Mouse (Mus musculus) right cerebral cortex, postnatal 25 days (tissue): ENCODE measurements around the gene Map3k20.

Experiments
- DNase-seq: peaks from one replicate; pipeline ENCODE4 v3.0.0; 2022

The Map3k20 gene

DNA sequence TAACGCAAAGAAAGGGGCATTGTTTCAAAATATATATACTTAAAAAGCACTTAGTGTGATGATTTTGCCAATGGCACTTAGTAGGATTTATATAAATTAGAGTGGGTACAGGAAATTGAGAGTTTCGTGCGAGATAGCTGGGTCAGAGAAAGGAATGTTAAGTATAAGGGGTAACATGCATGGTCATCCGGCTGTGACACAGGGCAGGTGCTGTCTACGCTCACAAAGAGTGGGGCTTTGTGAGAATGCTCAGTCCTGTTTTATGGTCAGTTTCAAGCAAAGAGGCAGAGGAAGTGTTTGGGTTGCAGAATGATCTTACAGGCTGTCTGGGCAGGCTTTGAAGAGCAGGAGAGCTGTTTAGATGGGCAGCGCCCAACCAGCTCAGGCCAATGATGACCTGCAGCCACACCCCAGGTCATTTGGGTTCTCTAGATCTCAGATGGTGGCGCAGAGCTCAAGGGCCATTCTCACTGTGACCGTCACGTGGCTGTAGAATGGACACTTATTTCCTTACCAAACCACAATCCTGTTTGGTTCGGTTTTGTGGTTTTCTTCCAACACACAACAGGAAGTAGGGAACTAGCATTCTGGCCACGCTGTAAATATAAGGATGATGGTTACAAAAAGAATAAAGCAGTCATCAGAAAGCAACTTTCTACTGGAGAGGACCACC lies 37.4 kb downstream of the Map3k20 start:
- DNase-seq, result no peak

DNA sequence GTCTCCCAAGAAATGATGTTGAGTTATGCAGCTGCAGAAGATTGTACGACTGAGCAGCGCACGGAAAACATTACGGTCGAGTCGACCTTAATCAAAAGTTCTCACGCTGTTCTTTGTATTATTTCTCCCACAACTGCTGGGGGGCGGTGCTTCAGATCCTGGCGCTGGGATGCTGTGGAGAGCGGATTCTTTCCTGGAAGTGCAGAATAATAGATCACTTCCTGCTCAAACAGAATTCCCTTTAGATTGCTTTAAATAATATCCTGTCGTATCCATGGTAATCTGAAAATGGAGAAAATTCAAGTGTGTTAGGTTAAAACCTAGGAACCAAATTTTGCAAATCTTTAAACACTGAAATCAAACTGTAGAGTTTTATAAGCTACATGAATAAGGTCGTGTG lies 39.0 kb downstream of the Map3k20 start:
- no peak for DNase-seq

DNA sequence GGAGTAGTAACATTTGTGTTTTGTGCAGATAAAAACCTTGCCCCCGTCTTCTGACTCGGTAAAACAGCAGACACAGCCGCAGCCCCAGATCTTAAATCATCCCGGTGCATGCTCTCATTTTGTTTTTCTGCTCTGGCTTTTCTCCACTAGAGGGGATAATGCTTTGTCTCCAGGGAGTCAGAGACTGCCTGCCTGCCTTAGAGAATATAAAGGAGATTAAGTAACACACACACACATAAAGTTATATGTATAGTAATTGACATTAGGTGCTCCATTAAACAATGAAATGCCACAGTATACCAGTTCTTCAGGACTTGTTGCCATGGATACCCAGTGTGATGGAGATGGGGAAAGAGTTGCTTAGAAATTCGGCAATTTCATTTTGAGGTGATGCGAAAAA lies 41.1 kb downstream of the Map3k20 start:
- DNase-seq, result no peak

DNA sequence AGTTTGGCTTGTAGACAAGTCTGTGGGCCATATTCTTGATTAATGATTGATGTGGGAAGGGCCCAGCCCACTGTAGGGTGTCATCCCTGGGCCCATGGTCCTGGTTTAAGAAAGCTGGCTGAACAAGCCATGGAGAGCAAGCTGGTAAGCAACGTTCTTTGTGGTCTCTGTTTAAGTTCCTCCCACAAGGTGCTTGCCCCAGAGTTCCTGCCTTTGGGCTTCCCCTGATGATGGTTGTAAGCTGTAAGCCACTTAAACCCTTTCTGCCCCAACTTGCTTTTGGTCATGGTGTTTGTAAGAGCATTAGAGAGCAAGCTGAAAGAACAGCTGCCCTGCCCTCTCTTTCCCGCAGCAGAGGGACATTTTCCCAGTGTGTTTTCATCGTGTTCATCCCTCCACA lies 43.0 kb downstream of the Map3k20 start:
- DNase-seq, result no peak

DNA sequence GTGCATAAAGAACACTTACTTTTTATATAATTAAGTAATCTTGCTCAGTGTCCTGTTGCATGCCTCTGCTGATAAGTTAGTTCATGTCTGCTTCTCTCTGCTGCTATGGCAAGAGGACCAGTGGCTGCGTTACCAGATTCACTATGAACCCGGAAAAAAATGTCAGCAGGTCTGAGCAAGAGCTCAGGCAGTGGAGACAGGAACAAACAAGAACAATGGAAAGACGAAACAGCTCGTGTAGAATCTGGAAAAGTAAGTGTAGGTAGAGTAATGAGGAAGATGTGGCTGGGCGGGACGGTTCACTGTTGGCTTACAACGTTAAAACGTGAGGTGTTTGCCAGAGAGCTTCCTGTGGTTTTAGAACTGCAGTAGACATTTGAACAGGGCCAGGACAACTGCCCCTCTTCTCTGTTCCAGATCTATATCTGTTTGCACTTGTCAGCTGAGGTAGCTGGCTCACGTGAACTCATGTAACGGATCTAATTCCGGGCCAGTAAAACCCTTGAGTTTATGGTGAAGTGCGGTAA lies 45.6 kb downstream of the Map3k20 start:
- DNase-seq, result no peak

DNA sequence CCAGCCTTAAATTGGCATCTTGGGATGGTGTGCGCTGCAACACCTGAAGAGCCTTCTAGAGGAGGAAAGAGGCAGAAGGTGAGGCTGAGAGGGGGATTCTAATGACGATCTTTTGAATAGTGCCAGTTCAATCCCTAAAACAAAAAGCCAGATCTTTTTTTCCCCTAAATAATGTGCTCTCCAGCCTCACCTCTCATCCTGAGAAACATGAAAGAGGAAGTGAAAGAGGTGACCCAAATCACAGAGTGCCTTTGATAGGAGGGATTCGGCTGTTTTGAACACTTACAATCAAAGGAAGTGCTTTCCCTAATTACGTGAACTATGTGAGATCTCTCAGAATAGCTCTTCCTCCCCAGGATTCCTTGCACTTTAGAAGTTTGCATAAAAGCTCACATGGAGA lies 46.6 kb downstream of the Map3k20 start:
- no peak for DNase-seq

DNA sequence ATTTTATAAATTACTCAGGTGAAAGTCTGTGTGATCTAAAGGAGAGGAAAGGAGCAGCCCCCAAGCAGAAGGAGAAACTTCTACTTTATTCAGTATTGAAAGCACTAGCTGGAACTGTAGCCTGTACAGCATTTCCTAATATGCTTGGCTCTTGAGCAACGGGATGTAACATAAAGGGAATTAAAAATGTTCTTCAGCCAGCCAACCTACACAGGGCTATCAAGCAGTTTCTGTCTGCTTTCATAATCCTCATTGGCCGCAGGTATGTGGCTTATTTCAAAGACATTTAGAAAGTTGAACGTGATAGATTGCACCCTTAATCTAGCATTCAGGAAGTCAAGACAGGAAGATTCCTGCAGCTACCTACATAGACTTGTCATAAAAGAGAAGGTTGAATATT lies 47.8 kb downstream of the Map3k20 start:
- no peak for DNase-seq

DNA sequence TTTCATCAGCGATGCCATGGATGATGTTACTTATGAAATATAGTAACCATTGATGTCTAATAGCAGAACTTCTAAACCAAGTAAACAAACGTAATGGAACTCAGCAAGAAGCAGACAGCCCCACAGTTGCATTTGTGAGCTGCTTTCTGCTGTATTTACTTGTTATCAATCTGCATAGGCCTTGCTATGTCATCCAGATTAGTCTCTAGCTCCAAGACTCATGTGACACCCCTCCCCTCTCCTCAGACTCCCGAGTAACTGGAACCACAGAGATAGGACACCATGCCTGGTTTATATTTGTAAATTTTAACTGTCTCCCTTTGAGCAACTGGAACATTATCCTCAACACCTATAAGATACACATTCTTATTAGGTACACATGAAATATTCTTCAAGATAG lies 51.4 kb downstream of the Map3k20 start:
- no peak for DNase-seq

DNA sequence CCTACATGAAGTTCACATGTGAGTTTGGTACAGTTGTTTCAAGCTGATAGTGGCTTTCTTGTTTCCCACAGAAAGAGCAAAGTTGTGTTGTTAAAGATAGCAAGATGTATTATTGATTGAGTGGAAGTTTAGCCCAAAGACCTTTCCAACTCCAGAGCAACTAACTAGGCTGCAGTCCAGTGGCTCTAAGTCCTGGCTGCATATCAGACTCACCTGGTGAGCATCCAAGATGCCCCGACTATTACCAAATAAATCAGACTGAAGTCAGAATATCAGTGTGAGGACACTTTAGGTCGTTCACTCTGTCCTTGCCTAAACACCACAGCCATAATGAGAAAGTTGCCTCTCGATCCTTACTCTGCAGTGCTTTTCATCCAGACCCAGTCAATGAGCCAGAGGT lies 59.8 kb downstream of the Map3k20 start:
- DNase-seq, result no peak

DNA sequence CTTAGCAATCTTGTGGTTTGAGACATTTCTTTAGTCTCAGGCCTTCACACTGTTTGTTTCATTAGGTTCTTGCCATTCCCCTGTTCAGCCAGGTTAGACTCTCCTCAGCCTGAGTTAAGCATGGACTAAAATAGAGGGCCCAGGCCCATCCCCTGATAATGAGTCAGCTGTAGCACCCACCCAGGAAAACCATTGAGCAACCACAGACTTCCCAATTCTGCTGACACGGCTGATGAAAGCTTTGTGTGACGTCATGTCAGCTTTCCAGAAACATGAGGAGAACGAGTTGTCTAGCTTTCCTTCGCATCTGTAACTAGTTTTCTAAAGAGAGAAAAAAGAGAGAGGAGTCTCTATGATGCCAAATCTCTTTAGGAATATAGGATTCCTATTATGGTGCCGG lies 65.9 kb downstream of the Map3k20 start:
- DNase-seq, result no peak

DNA sequence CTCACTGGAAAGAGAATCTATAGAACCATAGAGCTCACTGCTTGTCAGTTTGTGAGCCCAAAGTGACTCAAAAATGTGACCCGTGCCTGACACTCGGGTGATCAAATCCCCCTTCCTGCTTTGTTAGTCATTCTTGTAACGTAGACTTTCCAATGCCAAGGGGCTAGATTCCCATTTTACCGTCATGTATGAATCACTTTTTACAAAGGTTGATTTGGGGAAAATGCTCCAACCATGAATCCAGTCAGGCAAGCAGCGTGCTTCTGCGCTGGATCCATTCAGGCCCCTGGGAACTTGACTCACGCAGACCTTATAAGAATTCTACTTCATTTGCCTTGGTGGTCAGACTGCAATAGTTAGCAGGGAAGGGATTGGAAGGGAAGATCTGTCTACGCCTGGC lies 66.3 kb downstream of the Map3k20 start:
- no peak for DNase-seq

DNA sequence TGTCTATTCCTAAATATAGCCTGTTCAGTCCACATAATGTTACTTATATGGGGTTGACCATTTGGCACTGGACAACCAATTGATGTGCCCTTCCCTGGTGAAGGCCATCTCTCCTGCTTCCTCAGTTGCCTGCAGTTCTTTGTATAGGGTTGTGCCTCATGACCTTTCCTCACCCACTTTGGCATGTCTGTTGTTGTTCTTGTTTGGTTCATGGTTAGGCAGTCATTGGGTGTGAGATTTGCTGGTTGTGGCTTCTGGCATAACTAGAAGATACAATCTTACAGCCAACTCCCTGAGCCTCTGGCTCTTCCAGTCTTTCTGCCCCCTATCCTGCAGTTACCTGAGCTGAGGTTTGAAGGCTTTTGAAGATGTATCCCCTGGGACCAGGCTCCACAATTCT lies 67.3 kb downstream of the Map3k20 start:
- no peak for DNase-seq

DNA sequence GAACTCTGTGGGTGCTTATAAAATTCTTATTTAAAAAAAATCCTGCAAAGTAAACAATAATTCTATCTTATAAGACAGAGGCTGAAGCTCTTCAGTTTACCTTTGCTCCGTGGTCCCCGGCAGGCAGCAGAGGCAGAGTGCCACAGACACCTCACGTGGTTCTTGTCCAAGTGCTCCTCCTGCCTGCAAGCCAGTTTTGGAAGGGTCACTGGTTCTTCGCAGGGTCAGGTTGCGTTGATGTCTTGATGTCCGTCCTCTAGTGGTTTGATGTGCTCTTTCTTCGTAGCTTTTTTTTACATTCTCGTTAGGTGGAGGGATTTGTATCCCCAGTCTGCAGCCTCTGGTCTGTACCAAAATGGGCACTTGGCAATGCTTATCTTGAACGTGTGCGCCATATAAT lies 71.0 kb downstream of the Map3k20 start:
- no peak for DNase-seq

DNA sequence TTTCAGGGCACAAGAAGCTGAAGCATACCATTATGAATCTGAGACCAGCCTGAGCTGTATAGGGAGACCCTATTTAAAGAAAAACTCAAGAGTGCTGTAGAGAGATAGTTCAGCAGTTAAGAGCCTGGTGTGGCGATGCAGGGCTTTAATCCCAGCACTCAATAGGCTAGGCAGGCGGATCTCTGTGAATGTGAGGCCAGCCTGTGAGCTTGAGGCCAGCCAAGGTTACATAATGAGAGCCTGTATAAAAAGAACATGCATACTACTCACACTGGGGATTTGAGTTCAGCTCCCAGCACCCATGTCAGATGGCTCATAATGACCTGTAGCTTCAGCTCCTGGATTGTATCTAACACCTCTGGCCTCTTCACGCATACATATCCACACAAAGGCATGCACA lies 76.1 kb downstream of the Map3k20 start:
- no peak for DNase-seq

DNA sequence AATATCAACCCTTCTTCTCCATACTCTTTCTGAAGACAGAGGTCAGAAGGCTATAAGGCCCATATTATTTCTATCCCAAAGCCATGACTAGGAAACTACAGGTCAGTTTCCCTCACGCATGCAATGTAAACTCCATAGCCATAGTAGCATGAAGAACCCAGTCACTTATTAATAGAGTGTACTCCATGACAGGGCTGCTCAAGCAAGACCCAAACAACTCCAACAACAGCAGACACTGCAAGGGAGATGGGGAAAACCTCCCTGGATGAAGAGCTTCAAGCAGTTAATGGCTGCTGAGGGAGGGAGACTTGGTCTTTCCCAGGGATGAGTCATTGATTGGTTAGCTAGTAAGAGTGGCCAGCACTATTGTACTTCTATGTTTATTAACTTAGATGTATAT lies 78.0 kb downstream of the Map3k20 start:
- DNase-seq, result no peak

DNA sequence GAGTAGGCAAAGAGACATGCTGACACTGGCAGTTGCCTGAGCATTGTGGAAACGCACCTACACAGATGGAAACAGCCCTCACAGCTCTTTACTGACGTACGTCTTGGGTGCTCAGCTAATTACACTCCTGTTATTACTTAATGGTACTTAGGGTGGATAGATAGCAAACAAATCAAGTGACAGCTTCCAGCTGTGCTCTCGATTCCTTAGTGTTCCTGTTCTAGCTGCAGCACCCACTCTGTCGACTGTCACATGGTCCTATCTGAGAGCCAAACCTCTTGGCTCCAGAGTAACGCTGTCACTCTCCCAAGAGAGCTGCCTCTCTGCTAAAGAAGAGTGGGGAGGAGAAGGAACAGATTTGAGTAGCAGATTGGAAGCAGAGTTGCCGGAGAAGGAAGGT lies 80.5 kb downstream of the Map3k20 start:
- DNase-seq, result no peak

DNA sequence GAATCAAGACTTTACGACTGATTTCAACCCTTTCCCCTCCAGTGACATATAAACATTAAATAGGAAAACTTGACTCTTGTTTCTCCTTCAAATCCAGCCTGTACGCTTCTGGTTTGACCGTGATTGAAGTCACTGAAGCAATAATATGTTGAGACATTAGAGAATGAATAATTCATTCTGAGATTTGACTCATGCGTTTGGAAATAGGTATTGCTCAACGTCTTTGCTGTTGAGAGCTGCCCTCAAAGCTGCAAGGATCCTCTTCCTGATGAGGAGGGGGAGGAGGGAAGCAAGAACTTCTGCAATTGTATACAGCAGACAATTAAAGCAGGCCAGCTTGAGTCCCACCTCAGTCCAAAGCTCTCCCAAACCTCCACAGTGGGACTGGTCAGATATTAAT lies 81.1 kb downstream of the Map3k20 start:
- no peak for DNase-seq

DNA sequence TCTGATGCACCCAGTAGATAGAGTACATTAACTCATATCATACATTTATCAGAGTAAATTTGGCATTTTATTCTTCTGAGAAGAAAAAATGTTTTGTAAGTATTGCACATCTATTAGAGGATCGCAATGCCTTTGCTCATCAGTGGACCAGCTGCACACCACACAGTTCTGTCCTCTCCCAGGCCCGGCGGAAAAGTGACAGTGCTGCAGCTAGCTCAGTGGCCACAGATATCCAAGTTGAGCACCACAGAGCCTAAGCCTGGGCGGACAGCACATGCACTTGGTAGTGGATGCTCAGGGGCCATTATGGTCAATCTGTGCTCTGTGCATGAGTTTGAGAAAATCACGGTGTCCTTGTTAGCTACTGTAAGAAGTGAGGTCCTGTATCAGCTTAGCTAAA lies 82.4 kb downstream of the Map3k20 start:
- no peak for DNase-seq

DNA sequence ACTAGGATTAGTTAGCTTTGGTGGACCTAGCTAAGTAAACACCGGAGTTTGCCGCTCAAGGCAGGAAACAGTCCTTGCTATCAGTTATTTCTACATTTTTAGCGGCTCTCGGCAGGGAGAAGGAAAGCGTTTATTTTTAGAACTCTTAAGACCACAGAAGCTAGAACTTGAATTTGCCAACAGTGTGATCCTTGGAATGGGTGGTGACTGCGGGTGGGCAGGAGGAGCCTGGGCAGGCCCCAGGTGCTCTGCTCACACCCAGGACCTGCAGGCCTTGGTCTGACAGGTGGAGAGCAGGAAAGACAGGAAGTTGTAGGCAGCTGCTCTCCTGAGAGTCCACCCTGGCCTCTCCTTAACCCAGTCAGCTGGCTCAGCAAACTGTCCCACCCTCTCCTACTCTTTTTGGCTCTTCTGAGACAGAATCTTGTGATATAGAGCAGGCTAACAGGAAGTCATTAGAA lies 83.7 kb downstream of the Map3k20 start:
- DNase-seq, result no peak

DNA sequence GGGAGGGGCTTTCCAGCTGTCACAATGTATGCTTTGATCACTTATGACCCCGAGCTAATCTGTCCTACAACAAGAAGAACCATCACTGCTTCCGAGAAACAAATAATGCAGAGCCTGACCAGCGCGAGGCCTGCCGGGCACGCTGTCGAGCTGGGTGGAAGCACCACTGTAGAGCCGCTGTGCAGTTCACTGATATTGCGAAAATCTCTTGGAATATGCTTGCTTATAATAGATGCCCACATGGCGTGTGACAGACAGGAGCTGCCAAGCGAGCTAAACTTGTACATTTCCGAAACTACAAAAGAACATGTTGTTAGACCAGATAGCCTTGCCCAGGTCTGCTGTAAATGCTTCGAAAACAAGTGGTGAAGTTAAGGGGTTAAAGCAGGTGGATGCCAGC lies 86.7 kb downstream of the Map3k20 start:
- no peak for DNase-seq

DNA sequence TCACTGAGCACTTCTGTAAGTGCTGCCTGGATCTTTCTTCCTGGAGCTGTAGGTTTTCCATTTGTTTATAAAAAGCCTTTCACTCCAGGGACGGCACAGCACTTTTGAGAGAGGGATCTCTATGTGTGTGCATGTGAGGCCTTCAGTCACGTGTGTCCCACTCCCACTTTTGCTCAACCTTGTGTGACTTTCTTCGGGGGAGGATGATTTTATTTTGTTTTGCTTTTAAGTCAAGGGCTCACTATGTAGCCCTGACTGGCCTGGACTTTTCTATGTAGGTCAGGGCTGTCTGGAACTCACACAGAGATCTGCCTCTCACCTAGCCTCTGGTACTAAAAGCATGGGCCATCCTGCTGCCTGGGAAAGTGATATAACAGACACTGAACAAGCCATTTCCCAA lies 88.6 kb downstream of the Map3k20 start:
- no peak for DNase-seq

DNA sequence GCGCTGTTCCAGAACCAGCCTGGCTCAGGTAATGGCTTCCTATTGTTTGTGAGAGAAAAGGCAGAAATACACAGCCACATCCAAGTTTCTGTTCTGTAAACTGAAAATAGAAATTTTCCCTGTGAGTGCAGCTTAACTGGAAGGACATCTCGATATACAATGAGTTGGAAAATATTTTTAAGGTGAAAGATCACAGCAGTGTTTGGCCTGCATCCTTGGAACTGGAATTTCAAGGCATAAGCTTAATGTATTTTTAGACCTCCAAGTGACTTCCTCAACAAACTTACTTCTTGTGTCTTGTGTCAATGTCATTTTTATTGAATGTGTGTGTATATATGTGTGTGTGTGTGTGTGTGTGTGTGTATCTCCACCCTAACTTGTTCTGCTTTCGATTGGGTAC lies 90.4 kb downstream of the Map3k20 start:
- DNase-seq, result no peak

DNA sequence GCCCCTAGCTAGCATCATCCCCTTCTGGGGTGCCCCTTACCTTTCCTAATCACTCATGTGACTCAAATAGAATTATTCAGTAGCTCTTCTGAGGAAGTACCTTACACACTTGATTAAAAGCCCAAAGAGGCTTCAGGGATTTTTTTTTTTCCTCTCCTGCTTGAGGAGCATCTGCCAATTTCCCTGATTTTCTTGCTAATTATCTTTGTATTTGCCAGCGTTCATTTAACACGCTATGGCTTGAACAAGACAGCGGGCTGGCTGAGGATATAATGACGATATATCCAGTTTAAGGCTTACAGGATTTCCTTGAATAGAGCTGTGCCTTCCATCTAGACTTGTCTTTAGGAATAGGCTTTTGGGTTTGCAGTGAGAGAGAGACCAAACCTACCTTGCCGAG lies 91.5 kb downstream of the Map3k20 start:
- DNase-seq, result no peak

DNA sequence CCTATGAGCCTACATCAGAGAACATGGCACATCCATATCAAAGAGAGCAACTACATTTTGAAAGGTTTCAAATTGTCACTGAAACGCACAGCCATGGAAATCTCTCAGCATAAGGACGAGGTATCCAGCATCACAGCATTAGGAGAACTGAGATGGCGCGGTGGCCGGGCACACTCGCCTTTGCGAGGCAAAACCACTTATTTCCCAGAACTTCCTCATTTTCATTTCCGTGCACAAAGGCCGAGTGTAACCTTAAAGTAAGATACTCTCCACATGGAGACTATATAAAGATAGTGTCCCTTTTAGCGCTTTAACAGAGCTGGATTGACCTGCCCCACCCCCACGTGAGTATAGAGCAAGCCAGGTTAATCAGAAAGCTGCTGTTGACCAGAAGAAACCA lies 94.0 kb downstream of the Map3k20 start:
- DNase-seq, result no peak

DNA sequence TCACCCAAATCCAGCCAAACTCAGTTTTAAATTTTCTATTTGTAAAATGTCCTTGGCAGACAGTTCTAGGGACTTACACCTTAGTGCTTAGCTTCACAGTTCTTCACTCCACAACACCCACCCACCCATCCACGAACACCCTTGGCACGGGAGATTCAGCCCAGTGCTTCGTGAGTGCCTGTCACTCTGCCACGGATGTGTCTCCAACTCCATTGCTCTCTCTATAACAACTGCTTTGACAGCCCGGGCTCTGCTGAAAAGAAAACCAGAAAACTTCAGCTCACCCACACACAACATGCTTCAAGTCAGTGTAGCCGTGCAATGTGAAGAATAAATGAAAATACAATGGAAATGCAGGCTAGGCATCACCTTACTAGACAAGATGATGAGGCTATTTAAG lies 97.2 kb downstream of the Map3k20 start:
- DNase-seq, result no peak

DNA sequence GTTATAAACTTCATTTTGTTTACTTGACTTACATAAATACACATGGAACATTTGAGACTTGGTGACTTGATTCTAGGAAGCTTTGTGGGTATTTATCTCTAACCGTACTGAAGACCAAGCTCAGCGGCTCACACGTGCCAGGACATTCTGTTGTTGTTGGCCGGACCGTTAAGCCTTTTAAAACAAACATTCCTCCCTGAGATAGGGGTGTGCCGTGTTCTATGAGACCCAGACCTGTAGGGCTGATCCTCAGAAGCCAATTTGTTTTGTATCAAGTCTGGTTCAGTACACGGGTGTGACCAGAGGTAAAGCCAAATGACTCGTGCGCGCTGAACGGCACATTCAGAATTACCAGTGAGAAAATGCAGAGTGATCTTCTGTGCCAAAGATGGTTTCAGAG lies 97.9 kb downstream of the Map3k20 start:
- DNase-seq, result no peak
